Mouse (Mus musculus): Measurements from ENCODE around the gene Tm6sf1. TPM values are rescaled to one million over a fixed set of nuclear protein-coding genes. Genes with fewer than 3 reads are reported as not detected.

Tm6sf1 gene
- 14.7 and 15.0 TPM in 2 replicates for polyA plus RNA-seq (2014; fragmentation: Nextera tagmentation; extraction: Ambion mirVana)

GRCm38 (mm10) chr7:81858968-81859721 lies at the start of gene Tm6sf1:
Gene Tm6sf1, plus strand, starts transcription at chr7:81859001.
- H3K4me2 ChIP-seq (replicated peaks), result peak within 1 kb of the TSS; percentile 96
- DNase-seq (ENCODE audit: low spot score), result no peak
- peak within 1 kb of the TSS; percentile 78 for H3K9ac ChIP-seq
- peaks cover 7% of the 10 kb centered on the region; the same call in 1 of the 2 replicates for H3K27me3 ChIP-seq (ENCODE audit: control insufficient read depth, insufficient read depth, low read length)
- H3K4me1 ChIP-seq (replicated peaks; ENCODE audit: control insufficient read depth, insufficient read depth, low read length), result peaks cover 23% of the 10 kb centered on the region
- peak; percentile 82 for ATAC-seq (ENCODE audit: low FRiP score)
- WGBS, result 1% methylated on average over 60 of the region's 64 CpGs
- H3K27ac ChIP-seq, result no peak within 1 kb of the TSS
- no peaks in the 10 kb centered on the region for H3K9me3 ChIP-seq (ENCODE audit: control insufficient read depth, low read length)
- H3K4me3 ChIP-seq (replicated peaks; ENCODE audit: low read length), result peak within 1 kb of the TSS; percentile 71
- no peaks in the 10 kb centered on the region for H3K36me3 ChIP-seq (replicated peaks; ENCODE audit: control insufficient read depth, insufficient read depth)

GRCm38 (mm10) chr7:81824906-81825305 lies 33.9 kb upstream of the Tm6sf1 start:
- H3K27me3 ChIP-seq (ENCODE audit: control insufficient read depth, insufficient read depth, low read length), result no peaks in the 10 kb centered on the region
- H3K9ac ChIP-seq, result no peak overlapping the region
- ATAC-seq (ENCODE audit: low FRiP score), result no peak
- H3K4me1 ChIP-seq (replicated peaks; ENCODE audit: control insufficient read depth, insufficient read depth, low read length), result peaks cover 38% of the 10 kb centered on the region
- no peaks in the 10 kb centered on the region for H3K36me3 ChIP-seq (replicated peaks; ENCODE audit: control insufficient read depth, insufficient read depth)
- H3K4me3 ChIP-seq (replicated peaks; ENCODE audit: low read length), result no peak overlapping the region
- WGBS, result 84% methylated on average over 3 of the region's 3 CpGs
- H3K27ac ChIP-seq, result no peak overlapping the region
- no peak for DNase-seq (ENCODE audit: low spot score)
- H3K4me2 ChIP-seq (replicated peaks), result no peak overlapping the region
- no peaks in the 10 kb centered on the region for H3K9me3 ChIP-seq (ENCODE audit: control insufficient read depth, low read length)

- H3K4me3 ChIP-seq (replicated peaks; ENCODE audit: low read length), result no peak overlapping the region
- H3K27me3 ChIP-seq (ENCODE audit: control insufficient read depth, insufficient read depth, low read length), result no peaks in the 10 kb centered on the region
- H3K9ac ChIP-seq, result no peak overlapping the region
- H3K4me1 ChIP-seq (replicated peaks; ENCODE audit: control insufficient read depth, insufficient read depth, low read length), result peaks cover 40% of the 10 kb centered on the region
- WGBS, result 36% methylated on average over 3 of the region's 3 CpGs
- no peaks in the 10 kb centered on the region for H3K9me3 ChIP-seq (ENCODE audit: control insufficient read depth, low read length)
- peak overlapping the region; percentile 23; the same call in 1 of the 2 replicates for H3K4me2 ChIP-seq (replicated peaks)
- no peak for ATAC-seq (ENCODE audit: low FRiP score)
- no peaks in the 10 kb centered on the region for H3K36me3 ChIP-seq (replicated peaks; ENCODE audit: control insufficient read depth, insufficient read depth)
- DNase-seq (ENCODE audit: low spot score), result no peak
- no peak overlapping the region for H3K27ac ChIP-seq
These were observed 33.4 kb upstream of the Tm6sf1 start for GRCm38 (mm10) chr7:81825381-81825780.

DNA sequence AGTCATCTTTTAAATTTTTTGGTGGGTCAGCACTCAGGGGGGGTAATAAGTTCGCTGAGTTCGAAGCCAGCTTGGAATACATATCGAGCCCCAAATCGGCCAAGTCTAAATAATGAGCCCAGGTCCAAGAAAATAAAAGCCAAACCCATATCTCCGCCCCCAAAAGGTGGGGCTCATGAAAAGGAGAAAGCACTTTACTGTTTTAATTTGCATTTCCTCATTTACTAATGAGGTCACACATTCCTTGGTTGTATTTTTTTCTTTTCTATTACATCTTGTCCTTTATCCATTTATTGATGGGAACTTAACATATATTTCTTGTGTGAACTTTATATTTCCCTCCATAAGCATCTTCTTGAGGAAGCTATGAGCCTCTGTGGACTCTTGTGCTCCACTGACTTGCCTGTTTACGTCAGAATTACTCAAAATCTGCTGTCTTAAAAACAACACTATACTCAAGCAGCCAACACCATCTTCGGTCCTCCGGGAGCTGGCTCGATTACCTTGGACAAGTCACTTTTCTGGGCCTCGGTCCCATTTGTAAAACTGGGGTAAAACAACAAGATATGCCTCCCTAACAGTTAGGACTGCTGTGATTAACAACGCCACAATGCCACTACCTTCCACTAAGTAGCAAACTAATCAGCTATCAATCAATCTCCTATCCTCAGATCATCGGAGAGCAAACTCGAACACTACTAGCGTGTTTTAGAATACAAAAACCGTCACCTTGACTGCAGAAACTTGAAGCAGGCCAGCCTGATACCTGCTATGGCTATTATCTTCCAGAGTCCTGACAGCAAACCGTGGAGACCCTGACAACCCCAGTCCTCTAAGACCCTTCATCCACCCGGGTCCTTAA lies 30.8 kb upstream of the Tm6sf1 start:
- peak overlapping the region; percentile 85 for H3K4me3 ChIP-seq (replicated peaks; ENCODE audit: low read length)
- no peaks in the 10 kb centered on the region for H3K36me3 ChIP-seq (replicated peaks; ENCODE audit: control insufficient read depth, insufficient read depth)
- H3K27ac ChIP-seq, result peak overlapping the region; percentile 97
- ATAC-seq (ENCODE audit: low FRiP score), result no peak
- DNase-seq (ENCODE audit: low spot score), result no peak
- peaks cover 40% of the 10 kb centered on the region for H3K4me1 ChIP-seq (replicated peaks; ENCODE audit: control insufficient read depth, insufficient read depth, low read length)
- 25% methylated on average over 17 of the region's 17 CpGs for WGBS
- no peaks in the 10 kb centered on the region for H3K9me3 ChIP-seq (ENCODE audit: control insufficient read depth, low read length)
- H3K4me2 ChIP-seq (replicated peaks), result peak overlapping the region; percentile 85
- peak overlapping the region; percentile 87 for H3K9ac ChIP-seq
- no peaks in the 10 kb centered on the region for H3K27me3 ChIP-seq (ENCODE audit: control insufficient read depth, insufficient read depth, low read length)

DNA sequence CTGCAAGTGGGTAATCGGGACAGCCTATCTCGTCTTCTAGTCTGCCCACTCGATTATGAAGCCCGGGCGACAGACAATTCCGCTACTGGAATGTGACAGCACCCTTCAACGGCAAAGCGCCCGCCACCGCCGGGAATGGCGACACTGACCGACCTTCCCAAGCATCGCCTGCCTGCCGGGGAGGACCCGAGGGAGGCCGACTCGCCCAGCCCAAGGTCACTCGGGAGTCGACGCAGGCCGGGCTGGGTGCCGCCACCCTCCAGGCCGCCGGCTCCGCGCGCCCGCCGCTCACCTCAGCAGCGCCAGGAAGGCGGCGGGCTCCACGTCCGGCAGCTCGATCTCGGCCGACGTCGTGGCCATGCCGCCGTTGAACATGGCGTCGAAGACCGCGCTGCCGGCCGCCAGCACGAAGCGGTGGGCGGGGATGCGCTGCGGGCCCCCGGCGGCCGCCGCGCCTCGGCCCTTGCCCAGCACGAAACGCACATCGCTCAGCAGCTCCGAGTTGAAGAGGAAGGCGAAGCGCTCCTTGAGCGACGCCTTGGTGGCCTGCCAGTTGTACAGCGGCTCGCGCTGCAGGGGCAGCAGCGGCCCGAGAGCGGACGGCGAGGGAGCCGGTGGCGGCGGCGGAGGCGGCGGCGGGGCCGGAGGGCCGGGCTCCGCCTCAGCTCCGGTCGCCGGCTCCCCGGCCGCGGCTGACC lies 30.0 kb upstream of the Tm6sf1 start:
- ATAC-seq (ENCODE audit: low FRiP score) (peak; percentile 79), DNase-seq (ENCODE audit: low spot score) (peak; percentile 45)
- Histone ChIP-seq H3K36me3 (replicated peaks; ENCODE audit: control insufficient read depth, insufficient read depth) (no peaks in the 10 kb centered on the region), H3K9ac (peak overlapping the region; percentile 87), H3K4me1 (replicated peaks; ENCODE audit: control insufficient read depth, insufficient read depth, low read length) (peaks cover 40% of the 10 kb centered on the region), H3K4me3 (replicated peaks; ENCODE audit: low read length) (peak overlapping the region; percentile 85), H3K27ac (peak overlapping the region; percentile 97), H3K27me3 (ENCODE audit: control insufficient read depth, insufficient read depth, low read length) (no peaks in the 10 kb centered on the region), H3K4me2 (replicated peaks) (peak overlapping the region; percentile 85), H3K9me3 (ENCODE audit: control insufficient read depth, low read length) (no peaks in the 10 kb centered on the region)
- WGBS, result under 1% methylated on average over 72 of the region's 91 CpGs

GRCm38 (mm10) chr7:81829379-81829894 lies 29.4 kb upstream of the Tm6sf1 start, which contains the start of gene Btbd1:
Gene Btbd1, minus strand, starts transcription at chr7:81829431.
- Histone ChIP-seq H3K27me3 (ENCODE audit: control insufficient read depth, insufficient read depth, low read length) (no peaks in the 10 kb centered on the region), H3K4me1 (replicated peaks; ENCODE audit: control insufficient read depth, insufficient read depth, low read length) (peaks cover 40% of the 10 kb centered on the region), H3K4me2 (replicated peaks) (peak within 1 kb of the TSS; percentile 85), H3K9ac (peak within 1 kb of the TSS; percentile 87), H3K36me3 (replicated peaks; ENCODE audit: control insufficient read depth, insufficient read depth) (no peaks in the 10 kb centered on the region), H3K27ac (peak within 1 kb of the TSS; percentile 97), H3K9me3 (ENCODE audit: control insufficient read depth, low read length) (no peaks in the 10 kb centered on the region), H3K4me3 (replicated peaks; ENCODE audit: low read length) (peak within 1 kb of the TSS; percentile 85)
- under 1% methylated on average over 51 of the region's 58 CpGs for WGBS
- ATAC-seq (ENCODE audit: low FRiP score), result peak; percentile 91
- DNase-seq (ENCODE audit: low spot score), result peak; percentile 91

GRCm38 (mm10) chr7:81834847-81835246 lies 24.0 kb upstream of the Tm6sf1 start:
- Histone ChIP-seq H3K27me3 (ENCODE audit: control insufficient read depth, insufficient read depth, low read length) (no peaks in the 10 kb centered on the region), H3K4me2 (replicated peaks) (no peak overlapping the region), H3K9ac (no peak overlapping the region), H3K36me3 (replicated peaks; ENCODE audit: control insufficient read depth, insufficient read depth) (no peaks in the 10 kb centered on the region), H3K27ac (no peak overlapping the region), H3K9me3 (ENCODE audit: control insufficient read depth, low read length) (no peaks in the 10 kb centered on the region), H3K4me3 (replicated peaks; ENCODE audit: low read length) (no peak overlapping the region), H3K4me1 (replicated peaks; ENCODE audit: control insufficient read depth, insufficient read depth, low read length) (0 out of 2 replicates have a peak, but pooled peaks cover 2% of the 10 kb centered on the region)
- DNase-seq (ENCODE audit: low spot score) (no peak), ATAC-seq (ENCODE audit: low FRiP score) (no peak)

GRCm38 (mm10) chr7:81835430-81835829 lies 23.4 kb upstream of the Tm6sf1 start:
- H3K9ac ChIP-seq, result no peak overlapping the region
- H3K27me3 ChIP-seq (ENCODE audit: control insufficient read depth, insufficient read depth, low read length), result no peaks in the 10 kb centered on the region
- H3K4me1 ChIP-seq (replicated peaks; ENCODE audit: control insufficient read depth, insufficient read depth, low read length), result no peaks in the 10 kb centered on the region
- no peaks in the 10 kb centered on the region for H3K9me3 ChIP-seq (ENCODE audit: control insufficient read depth, low read length)
- WGBS, result 92% methylated on average over 5 of the region's 5 CpGs
- H3K4me3 ChIP-seq (replicated peaks; ENCODE audit: low read length), result no peak overlapping the region
- no peak for ATAC-seq (ENCODE audit: low FRiP score)
- H3K36me3 ChIP-seq (replicated peaks; ENCODE audit: control insufficient read depth, insufficient read depth), result no peaks in the 10 kb centered on the region
- no peak overlapping the region for H3K4me2 ChIP-seq (replicated peaks)
- H3K27ac ChIP-seq, result no peak overlapping the region
- DNase-seq (ENCODE audit: low spot score), result no peak
